Mouse (Mus musculus): Measurements from ENCODE around the gene Otud7a. TPM values are rescaled to one million over a fixed set of nuclear protein-coding genes. Genes with fewer than 3 reads are reported as not detected.
"Not testable (repeated sequence)": the region's sequence is repeated elsewhere in the genome, so short reads cannot be mapped to it uniquely, and the experiment has no call there.

The Otud7a gene
- polyA plus RNA-seq, 1 experiment from 2014 or later: 0.25 TPM

GRCm38 (mm10) chr7:63647136-63647535 is 202.6 kb downstream of the Otud7a start:
- no peak for ATAC-seq (ENCODE audit: insufficient number of reproducible peaks, low FRiP score, low TSS enrichment, low read depth)
- no peak overlapping the region for H3K4me3 ChIP-seq (replicated peaks)
- H3K27me3 ChIP-seq: no peaks in the 10 kb centered on the region
- H3K4me1 ChIP-seq: no peaks in the 10 kb centered on the region
- WGBS: 74% methylated on average over 1 of the region's 1 CpGs
- no peak overlapping the region for H3K9ac ChIP-seq
- no peak overlapping the region for H3K4me2 ChIP-seq (replicated peaks)
- no peak overlapping the region for H3K27ac ChIP-seq (replicated peaks)
- no peaks in the 10 kb centered on the region for H3K36me3 ChIP-seq
- no peaks in the 10 kb centered on the region for H3K9me3 ChIP-seq (replicated peaks)

GRCm38 (mm10) chr7:63660261-63660660 is 215.7 kb downstream of the Otud7a start:
- Histone ChIP-seq H3K27me3 (no peaks in the 10 kb centered on the region), H3K36me3 (no peaks in the 10 kb centered on the region), H3K27ac (replicated peaks) (no peak overlapping the region), H3K9ac (no peak overlapping the region), H3K4me2 (replicated peaks) (no peak overlapping the region), H3K9me3 (replicated peaks) (no peaks in the 10 kb centered on the region), H3K4me3 (replicated peaks) (no peak overlapping the region), H3K4me1 (no peaks in the 10 kb centered on the region)
- WGBS: 68% methylated on average over 1 of the region's 1 CpGs
- no peak for ATAC-seq (ENCODE audit: insufficient number of reproducible peaks, low FRiP score, low TSS enrichment, low read depth)

- H3K4me2 ChIP-seq (replicated peaks): no peak overlapping the region
- H3K4me3 ChIP-seq (replicated peaks): no peak overlapping the region
- H3K36me3 ChIP-seq: no peaks in the 10 kb centered on the region
- no peak overlapping the region for H3K9ac ChIP-seq
- H3K27ac ChIP-seq (replicated peaks): no peak overlapping the region
- no peak for ATAC-seq (ENCODE audit: insufficient number of reproducible peaks, low FRiP score, low TSS enrichment, low read depth)
- H3K4me1 ChIP-seq: no peaks in the 10 kb centered on the region
- WGBS: 80% methylated on average over 3 of the region's 3 CpGs
- no peaks in the 10 kb centered on the region for H3K9me3 ChIP-seq (replicated peaks)
- H3K27me3 ChIP-seq: no peaks in the 10 kb centered on the region
Observed at GRCm38 (mm10) chr7:63662757-63663156, 218.2 kb downstream of the Otud7a start.

- ATAC-seq (ENCODE audit: insufficient number of reproducible peaks, low FRiP score, low TSS enrichment, low read depth): no peak
Observed at GRCm38 (mm10) chr7:63665496-63665895, 220.9 kb downstream of the Otud7a start.

GRCm38 (mm10) chr7:63667986-63668741 is 223.6 kb downstream of the Otud7a start:
- Histone ChIP-seq H3K36me3 (no peaks in the 10 kb centered on the region), H3K4me2 (replicated peaks) (0 out of 2 replicates have a peak overlapping the region, but pooled peaks have one; percentile 22), H3K27ac (replicated peaks) (no peak overlapping the region), H3K4me1 (0 out of 2 replicates have a peak, but pooled peaks cover 9% of the 10 kb centered on the region), H3K9me3 (replicated peaks) (no peaks in the 10 kb centered on the region), H3K27me3 (no peaks in the 10 kb centered on the region), H3K4me3 (replicated peaks) (no peak overlapping the region), H3K9ac (no peak overlapping the region)
- WGBS: 33% methylated on average over 15 of the region's 15 CpGs
- no peak for ATAC-seq (ENCODE audit: insufficient number of reproducible peaks, low FRiP score, low TSS enrichment, low read depth)

More at GRCm38 (mm10) chr7:63665496-63665895, 220.9 kb downstream of the Otud7a start:
- Histone ChIP-seq H3K27ac (replicated peaks) (no peak overlapping the region), H3K4me1 (0 out of 2 replicates have a peak, but pooled peaks cover 9% of the 10 kb centered on the region), H3K4me3 (replicated peaks) (no peak overlapping the region), H3K27me3 (no peaks in the 10 kb centered on the region), H3K4me2 (replicated peaks) (no peak overlapping the region), H3K9me3 (replicated peaks) (no peaks in the 10 kb centered on the region), H3K36me3 (no peaks in the 10 kb centered on the region), H3K9ac (no peak overlapping the region)
- 69% methylated on average over 3 of the region's 3 CpGs for WGBS

GRCm38 (mm10) chr7:63668951-63669350 is 224.4 kb downstream of the Otud7a start:
- H3K4me1 ChIP-seq: 0 out of 2 replicates have a peak, but pooled peaks cover 9% of the 10 kb centered on the region
- H3K27me3 ChIP-seq: no peaks in the 10 kb centered on the region
- no peak overlapping the region for H3K4me2 ChIP-seq (replicated peaks)
- WGBS: 66% methylated on average over 14 of the region's 14 CpGs
- no peaks in the 10 kb centered on the region for H3K36me3 ChIP-seq
- H3K4me3 ChIP-seq (replicated peaks): no peak overlapping the region
- ATAC-seq (ENCODE audit: insufficient number of reproducible peaks, low FRiP score, low TSS enrichment, low read depth): no peak
- H3K9me3 ChIP-seq (replicated peaks): no peaks in the 10 kb centered on the region
- no peak overlapping the region for H3K9ac ChIP-seq
- no peak overlapping the region for H3K27ac ChIP-seq (replicated peaks)

GRCm38 (mm10) chr7:63670911-63671310 is 226.4 kb downstream of the Otud7a start:
- not testable (repeated sequence) for ATAC-seq (ENCODE audit: insufficient number of reproducible peaks, low FRiP score, low TSS enrichment, low read depth); H3K4me3 ChIP-seq (replicated peaks); H3K9ac ChIP-seq; H3K27ac ChIP-seq (replicated peaks); H3K27me3 ChIP-seq; H3K4me1 ChIP-seq; H3K9me3 ChIP-seq (replicated peaks); H3K4me2 ChIP-seq (replicated peaks); H3K36me3 ChIP-seq
- WGBS: 83% methylated on average over 1 of the region's 1 CpGs

- 0 out of 2 replicates have a peak, but pooled peaks cover 9% of the 10 kb centered on the region for H3K4me1 ChIP-seq
- ATAC-seq (ENCODE audit: insufficient number of reproducible peaks, low FRiP score, low TSS enrichment, low read depth): no peak
- H3K36me3 ChIP-seq: no peaks in the 10 kb centered on the region
- H3K4me2 ChIP-seq (replicated peaks): no peak overlapping the region
- no peaks in the 10 kb centered on the region; the same call in 1 of the 2 replicates for H3K27me3 ChIP-seq
- no peak overlapping the region for H3K4me3 ChIP-seq (replicated peaks)
- no peaks in the 10 kb centered on the region for H3K9me3 ChIP-seq (replicated peaks)
- H3K9ac ChIP-seq: no peak overlapping the region
- WGBS: 28% methylated on average over 3 of the region's 3 CpGs
- H3K27ac ChIP-seq (replicated peaks): no peak overlapping the region
Observed at GRCm38 (mm10) chr7:63671904-63672303, 227.4 kb downstream of the Otud7a start.

- Histone ChIP-seq H3K27me3 (no peaks in the 10 kb centered on the region; the same call in 1 of the 2 replicates), H3K4me1 (no peaks in the 10 kb centered on the region), H3K9ac (no peak overlapping the region), H3K27ac (replicated peaks) (no peak overlapping the region), H3K4me2 (replicated peaks) (no peak overlapping the region), H3K9me3 (replicated peaks) (no peaks in the 10 kb centered on the region), H3K4me3 (replicated peaks) (no peak overlapping the region), H3K36me3 (no peaks in the 10 kb centered on the region)
- no peak for ATAC-seq (ENCODE audit: insufficient number of reproducible peaks, low FRiP score, low TSS enrichment, low read depth)
- 80% methylated on average over 5 of the region's 5 CpGs for WGBS
Observed at GRCm38 (mm10) chr7:63676631-63677030, 232.1 kb downstream of the Otud7a start.

GRCm38 (mm10) chr7:63677149-63677548 is 232.6 kb downstream of the Otud7a start:
- Histone ChIP-seq H3K4me1 (no peaks in the 10 kb centered on the region), H3K36me3 (no peaks in the 10 kb centered on the region), H3K9ac (no peak overlapping the region), H3K4me2 (replicated peaks) (no peak overlapping the region), H3K9me3 (replicated peaks) (no peaks in the 10 kb centered on the region), H3K4me3 (replicated peaks) (no peak overlapping the region), H3K27ac (replicated peaks) (no peak overlapping the region), H3K27me3 (no peaks in the 10 kb centered on the region; the same call in 1 of the 2 replicates)
- WGBS: 39% methylated on average over 2 of the region's 2 CpGs
- no peak for ATAC-seq (ENCODE audit: insufficient number of reproducible peaks, low FRiP score, low TSS enrichment, low read depth)

GRCm38 (mm10) chr7:63687056-63687455 is 242.5 kb downstream of the Otud7a start:
- no peaks in the 10 kb centered on the region for H3K4me1 ChIP-seq
- no peak overlapping the region for H3K4me2 ChIP-seq (replicated peaks)
- no peak for ATAC-seq (ENCODE audit: insufficient number of reproducible peaks, low FRiP score, low TSS enrichment, low read depth)
- H3K27ac ChIP-seq (replicated peaks): no peak overlapping the region
- no peak overlapping the region for H3K9ac ChIP-seq
- H3K4me3 ChIP-seq (replicated peaks): no peak overlapping the region
- 82% methylated on average over 4 of the region's 4 CpGs for WGBS
- H3K36me3 ChIP-seq: no peaks in the 10 kb centered on the region
- no peaks in the 10 kb centered on the region for H3K9me3 ChIP-seq (replicated peaks)
- H3K27me3 ChIP-seq: no peaks in the 10 kb centered on the region

- H3K4me3 ChIP-seq (replicated peaks): no peak overlapping the region
- H3K9ac ChIP-seq: no peak overlapping the region
- no peaks in the 10 kb centered on the region for H3K36me3 ChIP-seq
- ATAC-seq (ENCODE audit: insufficient number of reproducible peaks, low FRiP score, low TSS enrichment, low read depth): no peak
- H3K4me1 ChIP-seq: no peaks in the 10 kb centered on the region
- H3K4me2 ChIP-seq (replicated peaks): no peak overlapping the region
- WGBS: 77% methylated on average over 4 of the region's 4 CpGs
- no peak overlapping the region for H3K27ac ChIP-seq (replicated peaks)
- no peaks in the 10 kb centered on the region for H3K27me3 ChIP-seq
- no peaks in the 10 kb centered on the region for H3K9me3 ChIP-seq (replicated peaks)
Observed at GRCm38 (mm10) chr7:63697921-63698320, 253.4 kb downstream of the Otud7a start.
